ENCODE assay signal across 14 mouse cellular contexts in genomic region chr11:76699626-76700025, GRCm38 (mm10). TPM values are rescaled to one million over a fixed set of nuclear protein-coding genes. Genes with fewer than 3 reads are reported as not detected.
A peak's percentile ranks its signal among the peaks of the same experiment; 100 is the strongest.
DNase-seq lines count a peak whose midpoint lies in the region; ATAC-seq lines count a peak whose summit lies in the region.
"Had no signal": no experiment of that assay in that cellular context is flagged by ENCODE, and none has a peak within 500 bp of the region (broad histone marks: within the 10 kb centered on the region; RNA-seq: fewer than 3 reads in every experiment).

No protein-coding gene starts in this region.

- WGBS in hindbrain, embryonic 13.5 days = 81% methylated on average over 7 of the region's 9 CpGs
- WGBS in hindbrain, embryonic 10.5 days = 72% methylated on average over 8 of the region's 9 CpGs
- WGBS in limb, embryonic 13.5 days = 44% methylated on average over 9 of the region's 9 CpGs

- no peak for DNase-seq in hindbrain, embryonic 10.5 days (ENCODE audit: low spot score)
- peak; percentile 52 for DNase-seq in 3T3-L1 (ENCODE audit: low read depth, low spot score)
- no peak for DNase-seq in layer of hippocampus, adult 8-10 months (ENCODE audit: low spot score in 2 of 2)
- DNase-seq in spleen, adult 18-20 months = no peak
- DNase-seq in adrenal gland, adult 2 months = no peak
- DNase-seq: cerebellum, adult 9-10 months; kidney, postnatal 10 days; lung, postnatal 36 days had no signal

- no peaks in the 10 kb centered on the region for H3K9me3 ChIP-seq in hindbrain, embryonic 13.5 days
- no peaks in the 10 kb centered on the region for H3K9me3 ChIP-seq in hindbrain, embryonic 10.5 days
- H3K9me3 ChIP-seq in limb, embryonic 13.5 days = no peaks in the 10 kb centered on the region
- H3K9me3 ChIP-seq: embryonic facial prominence, embryonic 15.5 days had no signal

- H3K36me3 ChIP-seq in hindbrain, embryonic 13.5 days = no peaks in the 10 kb centered on the region
- H3K36me3 ChIP-seq in hindbrain, embryonic 10.5 days = no peaks in the 10 kb centered on the region
- no peaks in the 10 kb centered on the region for H3K36me3 ChIP-seq in limb, embryonic 13.5 days
- H3K36me3 ChIP-seq: embryonic facial prominence, embryonic 15.5 days had no signal

- no peaks in the 10 kb centered on the region for H3K27me3 ChIP-seq in hindbrain, embryonic 13.5 days
- no peaks in the 10 kb centered on the region for H3K27me3 ChIP-seq in hindbrain, embryonic 10.5 days (ENCODE audit: insufficient read depth, poor library complexity, severe bottlenecking)
- no peaks in the 10 kb centered on the region for H3K27me3 ChIP-seq in limb, embryonic 13.5 days
- H3K27me3 ChIP-seq: embryonic facial prominence, embryonic 15.5 days had no signal

- peak overlapping the region; percentile 17 for H3K4me2 ChIP-seq in hindbrain, embryonic 13.5 days
- H3K4me2 ChIP-seq in limb, embryonic 13.5 days (replicated peaks) = peak overlapping the region; percentile 28
- H3K4me2 ChIP-seq: embryonic facial prominence, embryonic 15.5 days had no signal

- no peaks in the 10 kb centered on the region for H3K4me1 ChIP-seq in hindbrain, embryonic 13.5 days (replicated peaks)
- peaks cover 5% of the 10 kb centered on the region; the same call in 1 of the 2 replicates for H3K4me1 ChIP-seq in hindbrain, embryonic 10.5 days (replicated peaks)
- H3K4me1 ChIP-seq in brown adipose tissue, adult 24 weeks (ENCODE audit: control insufficient read depth, insufficient read depth, insufficient read length, low read length) = peaks cover 10% of the 10 kb centered on the region
- H3K4me1 ChIP-seq in limb, embryonic 13.5 days = peaks cover 7% of the 10 kb centered on the region; the same call in 1 of the 2 replicates
- H3K4me1 ChIP-seq: embryonic facial prominence, embryonic 15.5 days had no signal

- no peak overlapping the region for H3K9ac ChIP-seq in hindbrain, embryonic 13.5 days
- H3K9ac ChIP-seq in limb, embryonic 13.5 days = no peak overlapping the region
- H3K9ac ChIP-seq: embryonic facial prominence, embryonic 15.5 days had no signal

- ATAC-seq in hindbrain, embryonic 13.5 days (ENCODE audit: low FRiP score) = no peak
- ATAC-seq in limb, embryonic 13.5 days (ENCODE audit: low FRiP score, low read depth) = no peak

- H3K4me3 ChIP-seq in hindbrain, embryonic 13.5 days = no peak overlapping the region
- no peak overlapping the region for H3K4me3 ChIP-seq in hindbrain, embryonic 10.5 days
- 0 out of 2 replicates have a peak overlapping the region, but pooled peaks have one; percentile 2 for H3K4me3 ChIP-seq in brown adipose tissue, adult 24 weeks (ENCODE audit: insufficient read depth, low read depth, low read length)
- no peak overlapping the region for H3K4me3 ChIP-seq in limb, embryonic 13.5 days
- H3K4me3 ChIP-seq: embryonic facial prominence, embryonic 15.5 days had no signal

- no peak overlapping the region for H3K27ac ChIP-seq in hindbrain, embryonic 13.5 days
- no peak overlapping the region for H3K27ac ChIP-seq in hindbrain, embryonic 10.5 days
- H3K27ac ChIP-seq in brown adipose tissue, adult 24 weeks (replicated peaks; ENCODE audit: low read depth, low read length) = peak overlapping the region; percentile 89
- H3K27ac ChIP-seq in limb, embryonic 13.5 days = no peak overlapping the region
- H3K27ac ChIP-seq: embryonic facial prominence, embryonic 15.5 days had no signal

RNA-seq across cellular contexts. Expression of gene Trarg1, which starts 20.0 kb away (rescaled TPM):
- 0.32 and 0.47 TPM in 2 replicates for polyA plus RNA-seq in hindbrain, embryonic 13.5 days (2015; fragmentation: Nextera tagmentation; extraction: Ambion mirVana)
- 0.09 and 0.20 TPM in 2 replicates for polyA plus RNA-seq in hindbrain, embryonic 10.5 days (2016; fragmentation: Nextera tagmentation; extraction: Ambion mirVana)
- 368 and 373 TPM in 2 replicates for polyA plus RNA-seq in brown adipose tissue, adult 24 weeks (2012; ENCODE audit: insufficient read depth, insufficient read length, missing spikeins)
- 0.32 and 0.37 TPM in 2 replicates for polyA plus RNA-seq in limb, embryonic 13.5 days (2015; fragmentation: Nextera tagmentation; extraction: Ambion mirVana)
- under 1 TPM; 0.39 to 0.57 (median 0.46) TPM for total RNA-seq in layer of hippocampus, adult 8-10 months (2022)
- 10 to 100 TPM; 30.0 to 67.3 TPM for total RNA-seq in adrenal gland, adult 2 months (2021)
- 15.9 and 18.5 TPM in 2 replicates for polyA plus RNA-seq in adrenal gland, adult 2 months (2012; rRNA removed)
- total RNA-seq: CH12.LX had no signal

RNA-seq across cellular contexts. Expression of gene Bhlha9, which starts 27.4 kb away (rescaled TPM):
- polyA plus RNA-seq in hindbrain, embryonic 13.5 days (2015; fragmentation: Nextera tagmentation; extraction: Ambion mirVana) = 0.32 and 0.60 TPM in 2 replicates
- 0.21 TPM in 1 of 2 replicates, not detected in the other for polyA plus RNA-seq in hindbrain, embryonic 10.5 days (2016; fragmentation: Nextera tagmentation; extraction: Ambion mirVana)
- polyA plus RNA-seq in brown adipose tissue, adult 24 weeks (2012; ENCODE audit: insufficient read depth, insufficient read length, missing spikeins) = not detected in 2 replicates
- 5.0 and 6.5 TPM in 2 replicates for polyA plus RNA-seq in limb, embryonic 13.5 days (2015; fragmentation: Nextera tagmentation; extraction: Ambion mirVana)
- 1 to 10 TPM; 3.3 to 4.8 (median 3.8) TPM for total RNA-seq in layer of hippocampus, adult 8-10 months (2022)
- total RNA-seq in adrenal gland, adult 2 months (2021) = not detected
- polyA plus RNA-seq in adrenal gland, adult 2 months (2012; rRNA removed) = 0.21 TPM in 1 of 2 replicates, not detected in the other
- total RNA-seq: CH12.LX had no signal
- polyA plus RNA-seq: urinary bladder, adult 2 months had no signal

Comparison
In these comparisons a context has a peak if more than half of its experiments do, and no peak if none do; other contexts are left out.
1. RNA of gene Trarg1, which starts 20.0 kb away (polyA plus RNA-seq): 368 to 373 TPM in brown adipose tissue, adult 24 weeks; 15.9 to 18.5 TPM in adrenal gland, adult 2 months, 0.32 to 0.37 TPM in limb, embryonic 13.5 days, 0.32 to 0.47 TPM in hindbrain, embryonic 13.5 days and 0.09 to 0.20 TPM in hindbrain, embryonic 10.5 days; every median in the first group is over 10 times any median in the second.